Mouse (Mus musculus) midbrain, postnatal 0 days (tissue): ENCODE measurements at regions not wholly inside any gene's neighbourhood (a gene's known extent, or its start where the extent isn't known, plus 50 kb on each side); places are given as distances from the start of the nearest gene placed in this dataset.

Experiments
- ATAC-seq: fragments of 200-750 bp; cut with Nextera tagmentation; 2 replicates; pipeline ENCODE4 v1.8.0; 2017; ENCODE audit warnings: moderate number of reproducible peaks, mild to moderate bottlenecking, moderate TSS enrichment, moderate library complexity; ENCODE audit not compliant: low FRiP score
- DNase-seq: peaks from one replicate; pipeline ENCODE4 v3.0.0-alpha.2; 2015; ENCODE audit warnings: low spot score
- H3K27ac ChIP-seq: fragments of 300-500 bp; sonication (generic); 2 replicates; pipeline ENCODE4 v1.5.1; 2014; ENCODE audit warnings: low read depth, mild to moderate bottlenecking, low read length, mixed read lengths
- H3K27me3 ChIP-seq: fragments of 300-500 bp; sonication (generic); 2 replicates; pipeline ENCODE4 v1.6.1; 2014; ENCODE audit warnings: low read length, control low read depth, mixed read lengths; ENCODE audit not compliant: insufficient read depth
- H3K36me3 ChIP-seq: fragments of 300-500 bp; sonication (generic); 2 replicates; pipeline ENCODE4 v1.6.1; 2014; ENCODE audit warnings: low read length, control low read depth, mixed read lengths; ENCODE audit not compliant: insufficient read depth
- H3K4me1 ChIP-seq: fragments of 300-500 bp; sonication (generic); 2 replicates; pipeline ENCODE4 v1.6.1; 2014; ENCODE audit warnings: mild to moderate bottlenecking, control low read depth, antibody characterized with exemption, low read length, mixed read lengths; ENCODE audit not compliant: insufficient read depth
- H3K4me2 ChIP-seq: fragments of 300-500 bp; sonication (generic); 2 replicates; pipeline ENCODE4 v1.6.1; 2014; ENCODE audit warnings: low read depth, mild to moderate bottlenecking, low read length, mixed read lengths; ENCODE audit not compliant: poor library complexity, severe bottlenecking
- H3K4me3 ChIP-seq: fragments of 300-500 bp; sonication (generic); 2 replicates; pipeline ENCODE4 v1.5.1; 2014; ENCODE audit warnings: low read depth, mild to moderate bottlenecking, low read length, moderate library complexity
- H3K9ac ChIP-seq: fragments of 300-500 bp; sonication (generic); replicated peaks from 2 replicates; pipeline ENCODE4 v1.6.1; 2014; ENCODE audit warnings: mild to moderate bottlenecking, low read length, moderate library complexity, mixed read lengths; ENCODE audit not compliant: poor library complexity, severe bottlenecking
- H3K9me3 ChIP-seq: fragments of 300-500 bp; sonication (generic); 2 replicates; pipeline ENCODE4 v1.6.1; 2016; ENCODE audit warnings: low read length, control low read depth
- CTCF ChIP-seq: IDR thresholded peaks from 2 replicates; pipeline ENCODE4 v1.5.1; 2016; ENCODE audit warnings: antibody characterized with exemption, mild to moderate bottlenecking
- WGBS: fragments of 180-500 bp; shearing (Covaris S2); extraction: QIAGEN DNeasy Blood & Tissue Kit; methylation state at CpG from one replicate; pipeline ENCODE4 v1.1.7; 2014; 5-methylcytosine and 5-hydroxymethylcytosine counted together

- H3K4me2 ChIP-seq = no peak overlapping the region
Measured at GRCm38 (mm10) chr8:117959501-117959900, 157.8 kb upstream of the Mphosph6 start.

DNA sequence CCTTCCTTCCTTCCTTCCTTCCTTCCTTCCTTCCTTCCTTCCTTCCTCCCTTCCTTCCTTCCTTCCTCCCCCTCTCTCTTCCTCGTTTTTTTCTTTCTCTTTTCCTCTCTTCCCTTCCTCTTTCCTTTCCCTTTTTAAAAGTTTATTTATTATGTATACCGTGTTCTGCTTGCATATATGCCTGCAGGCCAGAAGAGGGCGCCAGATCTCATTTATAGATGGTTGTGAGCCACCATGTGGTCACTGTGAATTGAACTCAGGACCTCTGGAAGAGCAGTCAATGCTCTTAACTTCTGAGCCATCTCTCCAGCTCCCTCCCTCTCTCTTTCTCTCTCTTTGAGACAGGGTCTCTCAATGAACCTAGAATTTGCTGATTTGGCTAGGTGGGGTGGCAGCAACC lies 157.2 kb upstream of the Mphosph6 start:
- DNase-seq (no peak), ATAC-seq (no peak)
- Histone ChIP-seq H3K36me3 (no peaks in the 10 kb centered on the region), H3K27ac (no peak overlapping the region), H3K9ac (no peak overlapping the region), H3K9me3 (no peaks in the 10 kb centered on the region), H3K4me3 (no peak overlapping the region), H3K4me1 (no peaks in the 10 kb centered on the region), H3K4me2 (no peak overlapping the region), H3K27me3 (no peaks in the 10 kb centered on the region)
- WGBS = 38% methylated on average over 3 of the region's 3 CpGs
- peak; percentile 57 for TF ChIP-seq CTCF

More at GRCm38 (mm10) chr8:117959501-117959900, 157.8 kb upstream of the Mphosph6 start:
- TF ChIP-seq CTCF = no peak
- no peaks in the 10 kb centered on the region for H3K4me1 ChIP-seq
- H3K9ac ChIP-seq = no peak overlapping the region
- H3K9me3 ChIP-seq = no peaks in the 10 kb centered on the region
- DNase-seq = peak; percentile 41
- H3K27me3 ChIP-seq = no peaks in the 10 kb centered on the region
- WGBS = 43% methylated on average over 8 of the region's 8 CpGs
- no peak for ATAC-seq
- H3K4me3 ChIP-seq = no peak overlapping the region
- no peak overlapping the region for H3K27ac ChIP-seq
- H3K36me3 ChIP-seq = no peaks in the 10 kb centered on the region

GRCm38 (mm10) chr8:117951656-117952055 lies 149.9 kb upstream of the Mphosph6 start:
- Histone ChIP-seq H3K9me3 (no peaks in the 10 kb centered on the region), H3K27me3 (no peaks in the 10 kb centered on the region), H3K4me3 (no peak overlapping the region), H3K27ac (no peak overlapping the region), H3K36me3 (no peaks in the 10 kb centered on the region), H3K9ac (no peak overlapping the region), H3K4me2 (no peak overlapping the region), H3K4me1 (0 out of 2 replicates have a peak, but pooled peaks cover 3% of the 10 kb centered on the region)
- ATAC-seq (no peak), DNase-seq (no peak)
- TF ChIP-seq CTCF = no peak
- 28% methylated on average over 5 of the region's 5 CpGs for WGBS

DNA sequence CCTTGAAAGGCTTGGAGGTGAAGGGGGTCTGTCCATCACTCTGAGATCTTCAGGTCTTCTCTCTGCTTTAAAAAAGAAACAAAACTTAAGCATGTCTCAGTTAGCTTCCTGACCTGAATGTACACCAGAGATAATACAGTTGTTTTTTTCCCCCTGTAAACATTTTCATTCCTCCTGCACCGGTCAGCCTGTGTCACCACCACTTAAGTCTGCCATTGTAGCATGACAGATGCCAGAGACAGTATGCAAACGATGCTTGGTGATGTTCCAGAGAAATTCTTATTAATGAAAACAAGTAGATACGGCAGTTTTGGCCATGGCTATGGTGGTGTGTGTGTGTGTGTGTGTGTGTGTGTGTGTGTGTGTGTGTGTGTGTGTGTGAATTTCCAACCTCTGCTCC lies 144.8 kb upstream of the Mphosph6 start:
- no peak for DNase-seq
- no peak overlapping the region for H3K9ac ChIP-seq
- H3K4me1 ChIP-seq = no peaks in the 10 kb centered on the region
- H3K4me2 ChIP-seq = no peak overlapping the region
- no peak overlapping the region for H3K27ac ChIP-seq
- H3K27me3 ChIP-seq = no peaks in the 10 kb centered on the region
- no peak overlapping the region for H3K4me3 ChIP-seq
- no peak for ATAC-seq
- H3K36me3 ChIP-seq = no peaks in the 10 kb centered on the region
- WGBS = 67% methylated on average over 3 of the region's 3 CpGs
- no peaks in the 10 kb centered on the region for H3K9me3 ChIP-seq
- TF ChIP-seq CTCF = no peak

- ATAC-seq = peak; percentile 20; the same call in 1 of the 2 replicates
- Histone ChIP-seq H3K27ac (no peak overlapping the region), H3K27me3 (no peaks in the 10 kb centered on the region), H3K4me2 (no peak overlapping the region), H3K9ac (no peak overlapping the region), H3K36me3 (no peaks in the 10 kb centered on the region), H3K9me3 (no peaks in the 10 kb centered on the region), H3K4me3 (no peak overlapping the region), H3K4me1 (no peaks in the 10 kb centered on the region)
- no peak for DNase-seq
- TF ChIP-seq CTCF = no peak
- 90% methylated on average over 16 of the region's 16 CpGs for WGBS
Measured at GRCm38 (mm10) chr8:117934566-117935094, 132.9 kb upstream of the Mphosph6 start.

GRCm38 (mm10) chr8:117930687-117931086 lies 128.9 kb upstream of the Mphosph6 start:
- Histone ChIP-seq H3K4me1 (no peaks in the 10 kb centered on the region), H3K4me3 (no peak overlapping the region), H3K9me3 (no peaks in the 10 kb centered on the region), H3K36me3 (no peaks in the 10 kb centered on the region), H3K9ac (no peak overlapping the region), H3K4me2 (no peak overlapping the region), H3K27ac (no peak overlapping the region), H3K27me3 (no peaks in the 10 kb centered on the region)
- ATAC-seq (no peak), DNase-seq (peak; percentile 89)
- 70% methylated on average over 6 of the region's 6 CpGs for WGBS
- peak; percentile 76 for TF ChIP-seq CTCF
